Mouse (Mus musculus) CH12.LX (cell line): ENCODE results near the gene Gm42742. TPM values are rescaled to one million over a fixed set of nuclear protein-coding genes. Genes with fewer than 3 reads are reported as not detected.

Experiments
- DNase-seq: peaks from one replicate; pipeline ENCODE4 v3.0.0-alpha.2; 2013; ENCODE audit errors: extremely low read depth
- H3K27ac ChIP-seq: 2 replicates; pipeline ENCODE4 v1.5.1; 2012; ENCODE audit warnings: low read depth, mild to moderate bottlenecking, control low read depth, moderate library complexity; ENCODE audit not compliant: insufficient read depth
- H3K27me3 ChIP-seq: replicated peaks from 2 replicates; pipeline ENCODE3; 2012; ENCODE audit warnings: inconsistent platforms
- H3K36me3 ChIP-seq, 2 experiments: replicated peaks in 1 of 2; 2 replicates each; pipeline versions ENCODE3 to v1.6.1; 2012; ENCODE audit warnings: inconsistent platforms in 1 of 2, low read length in 1 of 2, mild to moderate bottlenecking in 1 of 2, mixed read lengths in 1 of 2, moderate library complexity in 1 of 2; ENCODE audit not compliant: control insufficient read depth in 1 of 2, insufficient read depth in 1 of 2
- H3K4me1 ChIP-seq, 2 experiments: 2 replicates each; pipeline ENCODE4 v1.6.1; 2012; ENCODE audit warnings: inconsistent platforms in 1 of 2, moderate library complexity in 1 of 2; ENCODE audit not compliant: insufficient read depth in 2 of 2, control insufficient read depth in 1 of 2
- H3K4me2 ChIP-seq: 2 replicates; pipeline ENCODE4 v1.6.1; 2012; ENCODE audit warnings: low read depth, mild to moderate bottlenecking, control low read depth; ENCODE audit not compliant: poor library complexity, insufficient read depth, severe bottlenecking
- H3K4me3 ChIP-seq, 3 experiments: fragments of 150-350 bp in 1 of 3; sonication (generic) in 1 of 3; replicated peaks in 1 of 3; 2 replicates each; pipeline versions ENCODE3 to v1.5.1; 2011 to 2012; ENCODE audit warnings: low read depth in 2 of 3, low read length in 2 of 3, mild to moderate bottlenecking in 2 of 3, moderate library complexity in 2 of 3, control low read depth in 1 of 3, improper control_type of control experiment in 1 of 3, inconsistent platforms in 1 of 3, mixed read lengths in 1 of 3; ENCODE audit not compliant: poor library complexity in 1 of 3
- H3K79me2 ChIP-seq: replicated peaks from 2 replicates; pipeline ENCODE4 v1.6.1; 2012; ENCODE audit warnings: mild to moderate bottlenecking, moderate library complexity; ENCODE audit not compliant: control insufficient read depth, poor library complexity, insufficient read depth, severe bottlenecking; ENCODE audit errors: extremely low read depth
- H3K9ac ChIP-seq: 2 replicates; pipeline ENCODE4 v1.6.1; 2012; ENCODE audit warnings: low read depth, mild to moderate bottlenecking, control low read depth, moderate library complexity; ENCODE audit not compliant: insufficient read depth
- H3K9me3 ChIP-seq: replicated peaks from 2 replicates; pipeline ENCODE3; 2012; ENCODE audit warnings: low read length, inconsistent platforms, mixed read lengths
- CHD1 ChIP-seq: IDR thresholded peaks from 2 replicates; pipeline ENCODE4 v1.6.1; 2012; ENCODE audit warnings: low read depth, low read length, improper control_type of control experiment, inconsistent platforms
- CTCF ChIP-seq, 2 experiments: IDR thresholded peaks in 1 of 2; conservative IDR thresholded peaks in 1 of 2; 2 replicates each; pipeline ENCODE4 v1.5.1; 2011 to 2012; ENCODE audit warnings: low read depth in 2 of 2, low read length in 2 of 2, improper control_type of control experiment in 1 of 2, inconsistent platforms in 1 of 2, mild to moderate bottlenecking in 1 of 2, moderate library complexity in 1 of 2
- ELF1 ChIP-seq: IDR thresholded peaks from 2 replicates; pipeline ENCODE4 v1.6.1; 2014; ENCODE audit warnings: low read depth, mild to moderate bottlenecking, inconsistent platforms, low read length, improper control_type of control experiment
- IRF4 ChIP-seq: IDR thresholded peaks from 2 replicates; pipeline ENCODE4 v1.6.1; 2014; ENCODE audit warnings: low read depth, mild to moderate bottlenecking, inconsistent platforms, low read length, improper control_type of control experiment
- JUN ChIP-seq: IDR thresholded peaks from 2 replicates; pipeline ENCODE4 v1.6.1; 2011; ENCODE audit warnings: low read depth, mild to moderate bottlenecking, low read length, improper control_type of control experiment, moderate library complexity; ENCODE audit not compliant: insufficient read depth
- JUND ChIP-seq: conservative IDR thresholded peaks from 2 replicates; pipeline ENCODE4 v1.6.1; 2011; ENCODE audit warnings: low read depth, low read length, improper control_type of control experiment
- MAFK ChIP-seq: IDR thresholded peaks from 2 replicates; pipeline ENCODE4 v1.6.1; 2011; ENCODE audit warnings: low read length, improper control_type of control experiment; ENCODE audit not compliant: insufficient replicate concordance
- MAX ChIP-seq: IDR thresholded peaks from 2 replicates; pipeline ENCODE4 v1.6.1; 2011; ENCODE audit warnings: low read length, improper control_type of control experiment
- MXI1 ChIP-seq: IDR thresholded peaks from 2 replicates; pipeline ENCODE4 v1.6.1; 2011; ENCODE audit warnings: mild to moderate bottlenecking, low read depth, low read length, improper control_type of control experiment
- MYC ChIP-seq: IDR thresholded peaks from 2 replicates; pipeline ENCODE4 v1.6.1; 2011; ENCODE audit warnings: low read depth, mild to moderate bottlenecking, improper control_type of control experiment, low read length
- PAX5 ChIP-seq: IDR thresholded peaks from 2 replicates; pipeline ENCODE4 v1.6.1; 2012; ENCODE audit warnings: low read length, inconsistent platforms, mixed read lengths
- POLR2AphosphoS2 ChIP-seq: IDR thresholded peaks from 2 replicates; pipeline ENCODE4 v1.6.1; 2011; ENCODE audit warnings: low read depth, low read length, improper control_type of control experiment
- TBP ChIP-seq: conservative IDR thresholded peaks from 2 replicates; pipeline ENCODE4 v1.6.1; 2011; ENCODE audit warnings: low read depth, low read length, improper control_type of control experiment
- ZC3H11A ChIP-seq: IDR thresholded peaks from 2 replicates; pipeline ENCODE4 v1.6.1; 2012; ENCODE audit warnings: low read depth, mild to moderate bottlenecking, inconsistent platforms, low read length, improper control_type of control experiment
- ZKSCAN1 ChIP-seq: IDR thresholded peaks from 2 replicates; pipeline ENCODE4 v1.6.1; 2012; ENCODE audit warnings: low read depth, inconsistent platforms, low read length, improper control_type of control experiment, borderline replicate concordance
- ZMIZ1 ChIP-seq: IDR thresholded peaks from 2 replicates; pipeline ENCODE4 v1.6.1; 2012; ENCODE audit warnings: low read depth, mild to moderate bottlenecking, inconsistent platforms, low read length, improper control_type of control experiment
- dilution Hi-C: fragments of 300-500 bp; cut with MboI; formaldehyde crosslinking; loops from 2 replicates; pipeline ENCODE4 v1.14.3; 2020; ENCODE audit warnings: low sequenced_read_pairs; ENCODE audit not compliant: extremely low pct_unique_long_range_greater_than_20kb, extremely low pct_ligation_motif_present
- in situ Hi-C: fragments of 300-500 bp; cut with MboI; formaldehyde crosslinking; loops from 3 replicates; pipeline ENCODE4 v1.14.3; 2019; ENCODE audit warnings: low sequenced_read_pairs, low pct_ligation_motif_present, low pct_unique_long_range_greater_than_20kb, mixed read lengths
- polyA plus RNA-seq: library from polyadenylated mRNA; unstranded; fragments of >175 nt; gene quantifications from 2 replicates; pipeline ENCODE4 v1.2.1, GENCODE M21; 2012; ENCODE audit warnings: low read depth; ENCODE audit not compliant: insufficient read length
- total RNA-seq, 2 experiments: library from RNA; depleted of rRNA; stranded (reverse); fragments of 300-350 nt in 1 of 2; fragments of >200 nt in 1 of 2; gene quantifications; 2 replicates each; pipeline ENCODE4 v1.2.3; 2012 to 2014

Gene Gm42742
- total and polyA plus RNA-seq, 3 experiments = 6.1 to 45.1 (median 16.0) TPM

GRCm38 (mm10) chr7:127007313-127008024 is 13.4 kb downstream of the Gm42742 start:
- H3K9ac ChIP-seq = 0 out of 2 replicates have a peak overlapping the region, but pooled peaks have one; percentile 53
- H3K4me1 ChIP-seq = peaks cover 22 to 79% of the 10 kb centered on the region in 2 experiments
- in situ Hi-C loops = no loop called here

GRCm38 (mm10) chr7:127004122-127004875 is 16.6 kb downstream of the Gm42742 start:
- Histone ChIP-seq H3K79me2 (no peaks in the 10 kb centered on the region), H3K4me3 (no peak overlapping the region), H3K9ac (no peak overlapping the region), H3K27ac (no peak overlapping the region), H3K4me1 (peaks cover 21 to 48% of the 10 kb centered on the region in 2 experiments), H3K9me3 (no peaks in the 10 kb centered on the region), H3K4me2 (no peak overlapping the region), H3K27me3 (no peaks in the 10 kb centered on the region), H3K36me3 (peaks cover 14 to 33% of the 10 kb centered on the region in 2 experiments)
- no peak for DNase-seq
- no peak for TF ChIP-seq JUN
- TF ChIP-seq MAFK = peak; percentile 61; the same call in 1 of the 2 replicates
- no peak for TF ChIP-seq ZMIZ1
- peak in 1 of 2 experiments; percentile 36; a peak in 3 of 4 replicates for TF ChIP-seq CTCF (conservative IDR thresholded peaks at IDR 0.05 in 1 of 2, IDR thresholded peaks at IDR 0.05 in 1 of 2; ENCODE audit: low read depth in 2 of 2, low read length in 2 of 2)
- peak; percentile 66; the same call in 1 of the 2 replicates for TF ChIP-seq MYC
- no peak for TF ChIP-seq PAX5
- TF ChIP-seq MXI1 = no peak
- dilution Hi-C loops (no loop called here), in situ Hi-C loops (no loop called here)

More at GRCm38 (mm10) chr7:127007313-127008024, 13.4 kb downstream of the Gm42742 start:
- no peak overlapping the region; the same call in 1 of the 2 replicates for H3K27ac ChIP-seq
- no peak for DNase-seq
- peak overlapping the region in 1 of 3 experiments; percentile 33 for H3K4me3 ChIP-seq
- H3K79me2 ChIP-seq = no peaks in the 10 kb centered on the region; the same call in 1 of the 2 replicates
- TF ChIP-seq ELF1 (no peak), IRF4 (peak; percentile 30; the same call in 1 of the 2 replicates), JUND (no peak; the same call in 1 of the 2 replicates)
- dilution Hi-C loops = no loop called here
- peaks cover 0 to 23% of the 10 kb centered on the region in 2 experiments for H3K36me3 ChIP-seq
- H3K27me3 ChIP-seq = no peaks in the 10 kb centered on the region
- H3K4me2 ChIP-seq = no peak overlapping the region
- no peaks in the 10 kb centered on the region for H3K9me3 ChIP-seq

DNA sequence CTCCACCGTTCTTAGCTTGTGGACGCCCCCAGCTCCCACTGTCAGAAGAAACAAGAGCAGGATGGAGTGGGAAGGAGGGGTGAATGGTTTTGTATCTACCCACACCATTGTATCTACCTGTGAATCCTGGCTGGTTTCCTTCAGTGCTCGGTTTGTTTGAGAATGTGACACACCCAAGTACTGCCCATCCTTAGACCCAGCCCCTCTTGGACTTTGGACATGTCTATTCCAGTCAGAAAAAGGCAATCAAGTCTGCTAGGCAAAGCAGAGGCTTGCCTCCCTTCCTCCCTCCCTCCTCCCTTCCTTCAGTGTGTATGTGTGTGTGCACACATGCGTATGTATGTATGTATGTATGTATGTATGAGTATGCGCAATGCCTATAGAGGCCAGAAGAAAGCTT is 17.3 kb downstream of the Gm42742 start:
- Histone ChIP-seq H3K4me1 (peaks cover 15 to 41% of the 10 kb centered on the region in 2 experiments), H3K27ac (no peak overlapping the region), H3K4me2 (no peak overlapping the region), H3K9me3 (no peaks in the 10 kb centered on the region), H3K36me3 (peaks cover 19 to 40% of the 10 kb centered on the region in 2 experiments), H3K27me3 (no peaks in the 10 kb centered on the region), H3K9ac (no peak overlapping the region), H3K4me3 (no peak overlapping the region), H3K79me2 (no peaks in the 10 kb centered on the region)
- in situ Hi-C loops (no loop called here), dilution Hi-C loops (no loop called here)
- TF ChIP-seq TBP = no peak
- no peak for TF ChIP-seq POLR2AphosphoS2
- TF ChIP-seq ZC3H11A = no peak
- TF ChIP-seq CHD1 = no peak
- no peak for TF ChIP-seq ZKSCAN1
- no peak for TF ChIP-seq MAX
- no peak for DNase-seq
